Mouse (Mus musculus): ENCODE measurements around the gene Spert. TPM values are rescaled to one million over a fixed set of nuclear protein-coding genes. Genes with fewer than 3 reads are reported as not detected.

Gene Spert
- polyA plus RNA-seq (2021; fragmentation: Nextera tagmentation): not detected in 2 replicates
- long read RNA-seq, experiment 1: 0 reads
- long read RNA-seq, experiment 2: 0 reads

DNA sequence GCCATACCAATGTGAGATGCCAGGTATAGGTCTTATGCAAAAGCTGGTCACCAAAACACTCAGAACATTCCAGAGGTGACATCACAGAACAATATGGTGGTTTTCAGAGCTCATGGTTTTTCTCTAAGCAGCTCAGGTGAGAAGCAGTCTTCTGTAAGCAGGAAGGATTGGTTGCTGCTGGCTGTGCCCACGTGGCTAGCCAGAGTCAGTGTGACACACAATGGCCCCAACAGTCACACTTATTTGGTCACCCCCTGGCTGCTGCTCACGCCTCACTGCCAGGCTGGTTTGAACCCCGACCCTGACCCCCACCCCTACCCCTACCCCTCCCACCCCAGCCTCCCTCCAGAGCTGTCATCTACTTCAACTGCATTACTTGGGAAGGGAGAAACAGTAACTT is at the start of gene Spert:
TSS of gene Spert (minus strand) at position 139 of the 400 bp plus-strand sequence.

DNA sequence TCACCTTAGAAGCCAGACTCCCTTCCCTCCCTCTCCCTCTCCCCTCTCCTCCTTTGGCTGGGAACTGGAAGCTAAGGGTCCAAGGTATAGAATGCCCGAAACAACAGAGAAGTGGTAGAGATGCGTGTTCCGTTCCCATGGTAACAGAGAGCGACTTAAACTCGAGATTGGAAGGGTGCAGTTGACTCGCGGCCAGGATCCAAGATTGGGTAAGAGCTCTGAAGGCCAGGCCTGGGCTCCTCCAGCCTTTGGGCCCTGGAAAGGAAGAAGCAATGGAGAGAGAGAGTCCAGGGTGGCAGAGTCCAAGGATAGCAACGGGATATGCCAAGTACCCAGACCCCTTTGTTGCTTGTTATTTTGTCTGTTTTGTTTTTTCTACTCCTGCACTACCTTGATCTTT is 49.2 kb upstream of the Spert start, which contains the start of gene Erich6b:
TSS of gene Erich6b (plus strand) at position 180 of the 400 bp plus-strand sequence.

Other genes starting within 250 kb of the Spert start
- 1.5 TPM in 2 replicates for gene Siah3, start 137.1 kb downstream of the Spert start, polyA plus RNA-seq (2021; fragmentation: Nextera tagmentation)
- gene Erich6b, start 49.1 kb upstream of the Spert start, polyA plus RNA-seq (2021; fragmentation: Nextera tagmentation): not detected in 2 replicates
- gene Cog3, start 161.4 kb upstream of the Spert start, polyA plus RNA-seq (2021; fragmentation: Nextera tagmentation): 7.9 and 8.2 TPM in 2 replicates
- gene Slc25a30, start 193.9 kb upstream of the Spert start, polyA plus RNA-seq (2021; fragmentation: Nextera tagmentation): 2.8 and 4.0 TPM in 2 replicates